Mouse (Mus musculus) naive thymus-derived CD4-positive, alpha-beta T cell, adult 2 months (primary cell): Measurements from ENCODE around the gene Aldh18a1.
A peak's percentile ranks its signal among the peaks of the same experiment; 100 is the strongest.
"Not testable (repeated sequence)": the region's sequence is repeated elsewhere in the genome, so short reads cannot be mapped to it uniquely, and the experiment has no call there.

Experiments
- DNase-seq: peaks from one replicate; pipeline ENCODE4 v3.0.0-alpha.2; 2011; ENCODE audit warnings: low read depth

Gene Aldh18a1

DNA sequence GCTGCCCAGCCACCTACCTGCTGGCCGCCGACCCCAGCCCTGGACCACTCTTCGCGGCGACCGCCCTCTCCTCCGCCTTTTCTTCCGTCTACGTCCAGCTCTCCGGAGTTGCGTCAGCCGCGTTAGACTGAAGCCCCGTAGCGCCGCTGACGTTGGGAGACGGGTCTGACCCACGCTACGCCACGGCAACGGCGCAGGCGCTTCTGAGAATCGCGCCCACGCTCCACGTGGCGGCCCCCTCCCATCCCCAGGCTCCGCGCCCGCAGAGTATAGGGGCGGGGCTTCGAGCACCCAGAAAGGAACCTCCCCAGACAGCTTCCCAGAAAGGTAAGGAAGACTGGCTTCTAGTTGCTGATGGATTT is at the start of gene Aldh18a1:
TSS of gene Aldh18a1 (minus strand) at position 171 of the 362 bp plus-strand sequence.
- DNase-seq: peak; percentile 98

DNA sequence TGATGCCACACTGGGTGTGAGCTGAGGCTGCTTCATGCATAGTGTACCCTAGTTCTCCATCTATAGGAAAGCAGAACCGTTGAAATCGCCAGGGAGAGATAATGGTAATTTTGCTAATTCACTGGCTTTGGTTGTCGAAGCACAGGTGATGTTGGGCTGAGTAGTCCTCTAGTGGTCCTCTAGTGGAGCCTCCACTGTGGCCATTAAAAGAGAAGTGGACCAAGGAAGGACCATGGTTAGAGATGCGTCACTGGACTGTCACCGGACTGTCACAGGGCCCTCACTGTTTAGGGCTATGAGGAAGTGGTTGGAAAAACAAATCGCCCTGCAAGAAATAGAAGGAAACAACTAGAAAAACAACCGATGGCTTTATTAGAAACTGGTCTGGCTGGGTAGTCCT is 49.3 kb upstream of the Aldh18a1 start:
- no peak for DNase-seq

DNA sequence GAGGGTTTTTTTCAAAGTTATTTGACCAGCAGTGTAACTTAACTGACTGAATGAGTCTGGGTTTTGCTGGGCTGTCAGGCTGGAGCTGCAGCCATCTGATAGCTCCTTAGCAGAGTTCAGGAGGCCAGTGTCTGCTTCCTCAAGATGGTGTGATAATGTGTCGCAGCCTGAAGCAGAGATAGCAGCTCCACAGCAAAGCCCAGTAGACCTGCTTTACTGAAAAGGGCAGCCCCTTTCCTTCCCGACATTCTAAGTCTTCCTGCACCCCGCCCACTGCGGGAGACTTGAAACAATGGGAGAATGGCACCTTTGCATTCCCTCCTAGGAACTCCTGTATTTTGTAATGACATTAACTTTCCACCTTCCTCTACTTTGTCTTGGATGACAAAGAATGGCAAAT is 48.8 kb upstream of the Aldh18a1 start:
- DNase-seq: no peak

DNA sequence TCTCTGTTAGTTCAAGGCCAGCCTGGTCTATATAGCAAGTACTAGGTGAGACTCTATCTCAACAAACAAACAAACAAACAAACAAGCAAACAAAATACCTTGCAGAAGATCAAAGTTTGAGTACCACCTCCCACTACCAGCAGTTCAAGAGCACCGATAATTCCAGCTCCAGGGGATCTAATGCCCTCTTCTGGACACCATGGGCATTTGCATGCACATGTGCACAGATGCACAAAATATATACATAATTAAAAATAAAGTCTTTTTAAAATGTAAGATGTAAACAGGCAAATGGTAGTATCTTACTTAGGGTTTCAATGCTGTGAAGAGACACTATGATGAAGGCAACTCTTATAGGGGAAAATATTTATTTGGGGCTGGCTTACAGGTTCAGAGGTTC is 44.9 kb upstream of the Aldh18a1 start:
- DNase-seq: no peak

DNA sequence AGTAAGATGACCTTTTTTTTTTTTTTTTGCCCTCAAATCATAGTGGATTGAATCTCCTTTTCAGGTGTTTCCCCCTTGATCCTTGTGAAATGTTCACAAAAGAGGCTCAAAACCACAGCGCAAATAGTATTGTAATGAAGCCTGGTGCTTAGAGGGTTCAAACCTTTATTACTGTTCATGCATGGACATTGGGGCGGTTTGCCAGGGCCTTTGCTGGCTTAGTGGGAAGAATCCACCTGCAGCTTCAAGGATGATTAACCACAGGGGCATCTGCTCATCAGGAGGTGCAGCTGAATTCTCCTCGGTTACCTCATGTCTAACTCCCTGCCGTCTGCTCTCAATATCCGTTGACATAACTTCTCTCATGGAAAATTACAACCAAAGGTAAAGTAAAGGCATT is 44.4 kb upstream of the Aldh18a1 start:
- no peak for DNase-seq

DNA sequence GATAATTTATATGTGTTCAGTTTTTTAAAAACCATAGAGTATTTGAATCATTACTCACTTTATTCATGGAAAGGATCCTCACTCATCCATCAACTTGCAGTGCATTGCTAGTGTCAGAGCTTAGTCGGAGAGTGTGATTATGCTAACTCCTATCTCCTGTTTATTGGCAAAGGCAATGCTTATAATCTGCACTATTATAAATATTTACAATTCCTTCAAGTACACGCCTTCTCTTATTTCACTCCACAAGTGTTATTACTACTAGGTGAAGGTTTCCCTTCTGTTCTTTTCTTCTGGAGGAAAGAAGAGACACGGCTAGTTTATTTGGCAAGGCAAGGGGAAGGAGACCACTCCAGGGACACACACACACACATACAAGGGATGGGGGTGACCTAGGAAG is 43.9 kb upstream of the Aldh18a1 start:
- no peak for DNase-seq

DNA sequence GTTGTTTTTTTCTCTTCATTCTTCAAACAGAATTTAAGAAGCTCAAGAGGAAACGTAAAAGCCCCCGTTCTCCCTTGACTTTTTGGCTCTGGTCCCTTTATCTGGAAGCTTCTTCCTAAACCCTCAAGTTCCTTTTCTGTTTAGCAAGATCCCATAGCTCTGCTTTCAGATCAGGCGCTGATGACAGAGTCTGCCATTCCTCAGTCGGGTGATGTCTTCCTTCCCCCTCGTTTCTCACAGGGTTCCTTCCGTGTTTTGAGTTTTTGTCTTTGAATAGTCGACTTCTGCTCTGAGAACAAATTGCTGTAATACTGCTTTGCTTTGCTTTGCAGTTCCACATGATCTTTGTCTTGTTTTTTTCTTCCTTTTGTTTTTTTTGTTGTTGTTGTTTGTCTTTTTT is 42.3 kb upstream of the Aldh18a1 start:
- DNase-seq: no peak

DNA sequence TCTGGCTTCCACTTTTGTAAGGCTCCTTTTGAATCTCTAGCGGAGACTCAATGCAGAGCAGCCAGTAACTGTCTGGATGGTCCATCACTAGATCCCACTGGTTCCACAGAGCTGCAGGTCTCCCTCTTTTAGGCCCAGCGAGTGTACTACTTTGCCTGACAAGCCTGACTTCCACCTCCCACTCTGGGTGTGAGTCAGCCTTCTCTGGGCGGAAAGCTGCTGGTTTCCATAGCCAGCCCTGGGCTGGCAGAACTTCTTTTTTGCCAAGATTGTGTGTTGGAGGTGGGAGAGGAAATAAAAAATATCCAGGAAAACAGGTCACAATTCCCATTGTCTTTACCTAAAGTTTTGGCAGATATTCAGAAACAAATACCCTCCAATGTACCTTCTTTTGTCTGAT is 41.8 kb upstream of the Aldh18a1 start:
- no peak for DNase-seq

DNA sequence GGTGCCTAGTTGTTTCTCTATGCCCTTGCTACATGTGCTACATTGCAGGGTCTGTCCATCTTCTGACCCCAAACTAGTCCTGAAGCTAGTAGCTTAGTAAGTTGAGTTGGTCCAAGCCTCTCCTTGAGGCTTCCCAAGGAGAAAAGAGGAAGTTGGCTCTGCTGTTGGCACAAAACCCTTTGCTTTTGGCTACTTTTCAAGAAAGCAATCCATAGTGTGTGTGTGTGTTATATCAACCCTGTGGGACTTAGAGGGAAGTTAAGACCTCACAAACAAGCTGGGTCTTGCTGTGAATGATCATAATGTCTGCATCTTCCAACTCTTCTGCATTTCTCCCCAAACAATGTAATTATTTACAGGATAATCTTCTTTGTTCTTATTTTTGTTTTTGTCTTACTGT is 40.7 kb upstream of the Aldh18a1 start:
- DNase-seq: no peak

DNA sequence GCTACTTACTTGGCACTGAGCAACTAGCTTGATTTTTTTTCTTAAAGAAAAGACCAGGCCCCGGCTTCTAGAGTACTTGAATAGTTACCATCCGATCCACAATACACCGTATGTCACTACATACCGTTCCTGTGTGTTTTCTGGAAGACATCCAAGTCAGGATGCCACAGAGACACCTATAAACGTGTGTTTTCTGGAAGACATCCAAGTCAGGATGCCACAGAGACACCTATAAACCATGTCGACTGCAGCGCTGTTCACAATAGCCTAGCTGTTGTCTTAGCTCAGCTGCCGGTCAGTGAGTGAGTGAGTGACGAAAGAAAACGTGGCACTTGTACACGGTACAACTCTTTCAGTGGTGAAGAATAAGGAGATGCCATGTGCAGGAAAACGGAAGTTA is 37.7 kb upstream of the Aldh18a1 start:
- no peak for DNase-seq

DNA sequence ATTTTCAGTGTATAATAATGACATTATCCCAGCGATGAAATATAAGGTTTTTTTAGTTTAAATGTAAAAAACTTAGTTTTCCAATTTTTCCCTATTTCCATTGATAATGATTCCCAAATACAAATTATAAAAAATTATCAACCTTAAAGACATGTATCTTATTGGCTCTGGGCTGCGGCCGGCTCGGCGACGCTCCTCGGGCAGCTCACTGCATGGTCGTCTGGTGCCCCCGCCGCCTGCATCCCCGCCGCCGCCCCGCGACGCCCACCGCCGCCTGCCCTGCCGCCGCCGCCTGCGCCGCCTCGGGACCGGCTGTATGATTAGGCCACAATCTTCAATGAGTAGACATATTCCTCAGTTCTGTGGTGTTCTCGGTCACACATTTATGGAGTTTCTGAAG is 33.4 kb upstream of the Aldh18a1 start:
- not testable (repeated sequence) for DNase-seq

DNA sequence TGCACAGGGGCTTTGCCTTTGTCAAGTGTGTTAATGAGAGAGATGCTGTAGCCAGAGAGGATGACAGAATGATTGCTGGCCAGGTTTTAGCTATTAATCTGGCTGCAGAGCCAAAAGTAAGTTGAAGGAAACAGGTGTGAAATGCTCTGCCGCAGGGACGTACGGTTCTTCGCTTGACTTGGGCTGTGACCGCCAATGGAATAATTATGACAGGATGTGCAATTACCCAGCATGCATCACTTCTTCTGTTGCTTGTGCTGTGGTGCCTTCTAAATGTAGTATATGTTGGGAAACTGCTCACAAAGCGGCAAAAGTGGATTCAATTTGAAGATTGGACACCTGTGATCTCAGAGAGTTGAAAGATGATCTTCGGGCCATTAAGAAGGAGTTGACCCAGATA is 27.8 kb upstream of the Aldh18a1 start:
- peak; percentile 76 for DNase-seq

DNA sequence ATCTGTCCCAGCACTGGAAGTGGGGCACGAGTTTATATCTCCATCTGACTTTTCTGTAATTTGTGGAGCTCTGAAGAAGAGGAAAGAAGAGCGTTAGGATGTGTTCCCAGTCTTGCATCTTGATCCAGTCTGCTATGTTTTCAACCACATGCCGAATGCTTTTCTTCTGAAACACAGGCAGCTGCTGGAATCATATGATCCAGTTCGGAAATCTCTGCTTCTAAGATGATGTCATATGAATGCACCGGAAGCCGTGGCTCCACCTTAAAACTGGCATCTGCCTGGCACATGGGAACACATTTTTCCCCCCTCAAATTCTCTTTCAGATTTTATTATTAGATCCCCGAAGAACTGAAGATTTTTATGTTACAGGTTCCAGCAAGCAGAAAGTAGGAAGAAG is 26.5 kb upstream of the Aldh18a1 start:
- no peak for DNase-seq

DNA sequence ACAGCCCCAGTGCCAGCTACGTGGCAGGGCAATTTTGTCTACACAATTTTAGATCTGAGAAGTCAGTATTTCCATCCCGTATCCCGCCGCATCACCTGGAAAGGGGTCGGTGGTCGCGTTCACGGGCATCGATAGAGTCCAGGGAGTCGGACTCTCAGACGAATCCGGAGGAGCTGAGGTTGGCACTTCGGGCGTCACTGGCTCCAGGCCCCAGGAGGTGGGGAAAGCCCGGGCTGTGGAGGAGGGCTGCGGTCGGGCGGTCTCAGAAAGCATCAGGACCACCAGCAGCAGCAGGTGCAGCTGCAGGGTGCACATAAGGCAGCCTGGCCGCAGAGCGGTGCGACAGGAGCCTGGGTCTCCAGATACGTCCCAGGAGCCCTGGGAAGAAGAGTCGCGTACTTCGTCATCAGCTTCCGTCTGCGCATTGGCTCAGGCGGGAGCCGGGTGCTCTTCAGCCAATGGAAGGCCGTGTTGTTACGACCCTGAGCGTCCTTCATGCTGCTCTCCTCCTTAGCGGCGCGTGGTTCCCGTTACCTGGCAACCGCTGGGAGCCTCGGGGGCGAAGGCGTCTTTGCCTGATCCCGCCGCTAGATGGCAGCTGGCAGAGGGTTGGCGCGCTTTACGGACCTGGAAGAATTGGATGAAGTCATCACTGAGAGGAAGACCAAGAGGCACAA is 23.7 kb upstream of the Aldh18a1 start, which contains the start of the genes Tctn3 and Entpd1:
TSS of gene Tctn3 (minus strand) at position 404 of the 677 bp plus-strand sequence.
TSS of gene Entpd1 (plus strand) at position 537 of the 677 bp plus-strand sequence.
- DNase-seq: peak; percentile 98

DNA sequence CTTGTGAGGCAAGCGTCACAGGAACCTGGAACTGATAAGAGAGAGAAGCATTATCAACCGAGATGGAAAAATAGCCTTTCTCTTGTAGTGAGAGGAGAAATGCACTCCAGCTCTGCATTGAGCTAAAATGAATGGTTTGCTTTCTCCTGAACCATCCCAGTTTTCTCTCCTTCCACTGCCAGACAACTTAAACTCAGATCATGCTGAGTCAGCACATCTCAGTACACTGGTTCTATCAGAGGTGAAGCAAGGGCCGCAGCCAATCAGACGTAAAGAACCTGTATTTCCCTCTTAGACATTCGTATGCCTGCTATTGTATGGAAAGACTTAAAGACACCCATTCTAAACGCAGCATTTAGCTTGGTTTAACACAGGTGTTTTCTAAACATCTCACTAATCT is 19.4 kb upstream of the Aldh18a1 start:
- DNase-seq: no peak

DNA sequence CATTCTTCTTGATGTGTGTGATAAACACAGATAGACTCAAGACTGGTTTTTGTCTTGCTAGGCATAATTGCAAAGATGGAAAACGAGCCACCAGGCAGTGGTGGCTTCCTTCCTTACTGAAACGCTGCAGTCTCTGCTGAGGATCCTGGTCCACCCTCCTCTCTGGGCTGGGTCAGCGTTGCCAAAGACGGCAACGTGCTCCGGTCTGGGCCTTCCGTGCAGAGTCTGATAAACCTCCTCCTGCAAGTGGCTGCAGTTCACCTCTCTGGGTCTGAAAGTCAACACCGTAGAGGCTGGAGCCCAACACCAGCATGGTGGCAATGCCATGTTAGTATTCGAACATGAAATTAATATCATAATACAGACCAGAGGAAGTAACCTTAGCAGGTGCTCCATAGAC is 16.9 kb upstream of the Aldh18a1 start:
- no peak for DNase-seq

DNA sequence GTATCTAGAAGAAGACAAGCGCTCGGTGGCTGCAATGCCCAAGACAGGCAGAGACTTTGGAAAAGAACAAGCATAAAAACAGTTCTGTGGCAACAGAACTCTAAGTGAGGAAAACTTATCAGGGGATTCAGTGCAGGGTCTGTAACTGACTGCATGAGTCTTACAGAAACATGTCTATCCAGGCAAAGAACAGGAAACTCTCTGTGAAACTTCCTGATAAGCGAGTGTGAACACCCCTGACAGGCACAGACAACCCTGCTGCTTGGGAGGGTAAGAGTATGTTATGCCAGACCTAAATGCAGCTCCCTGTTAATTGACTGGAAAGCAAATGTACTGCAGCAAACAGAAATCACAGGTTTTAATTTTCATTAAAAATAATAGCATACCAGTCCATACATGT is 13.6 kb upstream of the Aldh18a1 start:
- DNase-seq: no peak

DNA sequence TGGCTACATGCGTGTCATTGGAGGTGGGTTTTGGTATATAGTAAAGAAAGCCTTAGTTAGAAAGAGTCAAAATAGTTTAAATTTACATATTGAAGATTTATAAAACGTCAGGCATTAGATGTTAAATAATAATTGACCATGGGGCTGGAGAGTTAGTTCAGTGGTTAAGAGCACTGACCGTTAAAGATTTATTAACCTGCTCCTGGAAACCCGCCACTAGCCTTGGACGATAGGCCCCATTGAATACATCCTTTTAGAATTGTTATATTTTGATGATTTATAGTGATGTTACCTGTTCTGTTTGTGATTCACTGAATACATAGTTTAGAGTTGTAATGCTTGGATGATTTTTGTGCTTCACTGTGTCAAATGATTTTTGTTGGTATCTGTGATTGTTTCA is 12.6 kb upstream of the Aldh18a1 start:
- not testable (repeated sequence) for DNase-seq

DNA sequence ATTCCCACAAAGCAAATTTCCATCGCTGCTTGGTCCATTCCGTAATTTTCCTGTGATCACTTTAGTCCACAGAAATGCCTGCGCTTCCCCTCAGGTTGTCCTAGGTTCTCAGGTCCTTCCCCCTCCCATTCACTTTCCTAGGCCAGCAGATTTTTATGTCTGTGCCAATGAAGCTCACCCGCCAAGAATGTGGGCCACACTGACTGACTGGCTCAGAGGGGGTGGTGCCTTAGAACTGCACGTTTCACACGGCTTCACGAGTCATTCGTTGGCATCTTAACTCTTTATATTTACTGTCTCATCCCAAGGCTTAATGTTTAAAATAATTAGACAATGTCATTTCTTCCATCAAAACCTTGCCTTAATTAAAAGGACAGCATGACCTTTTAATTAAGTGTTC is 7.6 kb upstream of the Aldh18a1 start:
- DNase-seq: no peak

DNA sequence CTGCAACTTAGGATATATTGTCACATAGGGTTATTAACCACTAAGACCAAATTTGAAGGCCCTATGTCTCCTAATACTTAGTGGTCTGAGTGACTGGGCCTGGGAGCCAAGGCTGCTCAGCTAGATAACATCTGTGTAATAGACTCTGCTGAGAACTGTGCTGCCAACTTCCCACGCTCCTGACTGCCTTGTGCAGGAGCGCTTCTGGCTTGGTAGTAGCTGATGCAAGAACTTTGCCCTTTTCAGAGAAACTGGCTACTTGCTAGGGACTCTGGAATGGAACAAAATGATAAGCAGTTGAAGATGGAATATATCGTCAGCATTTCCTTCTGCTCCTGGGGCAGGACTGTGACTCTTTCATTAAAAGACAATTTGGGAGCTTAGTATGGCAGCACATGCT is 7.0 kb upstream of the Aldh18a1 start:
- DNase-seq: no peak

DNA sequence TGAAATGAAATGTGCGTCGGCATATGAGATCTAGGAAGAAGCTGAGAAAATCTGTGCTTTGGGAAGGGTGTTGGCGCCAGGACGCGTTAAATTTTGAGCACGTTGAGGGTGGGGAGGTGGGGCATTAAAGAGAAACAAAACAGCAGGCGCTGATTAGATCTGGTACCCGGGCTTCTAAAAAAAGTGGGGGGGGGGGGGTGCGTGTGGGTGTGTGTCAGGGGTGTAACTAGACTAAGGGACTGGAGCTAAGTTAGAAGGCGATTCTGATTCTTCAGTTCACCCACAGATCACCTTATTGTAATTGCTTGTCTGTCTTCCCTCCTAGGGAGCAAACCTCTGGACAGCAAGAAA is 1.2 kb upstream of the Aldh18a1 start:
- DNase-seq: no peak

DNA sequence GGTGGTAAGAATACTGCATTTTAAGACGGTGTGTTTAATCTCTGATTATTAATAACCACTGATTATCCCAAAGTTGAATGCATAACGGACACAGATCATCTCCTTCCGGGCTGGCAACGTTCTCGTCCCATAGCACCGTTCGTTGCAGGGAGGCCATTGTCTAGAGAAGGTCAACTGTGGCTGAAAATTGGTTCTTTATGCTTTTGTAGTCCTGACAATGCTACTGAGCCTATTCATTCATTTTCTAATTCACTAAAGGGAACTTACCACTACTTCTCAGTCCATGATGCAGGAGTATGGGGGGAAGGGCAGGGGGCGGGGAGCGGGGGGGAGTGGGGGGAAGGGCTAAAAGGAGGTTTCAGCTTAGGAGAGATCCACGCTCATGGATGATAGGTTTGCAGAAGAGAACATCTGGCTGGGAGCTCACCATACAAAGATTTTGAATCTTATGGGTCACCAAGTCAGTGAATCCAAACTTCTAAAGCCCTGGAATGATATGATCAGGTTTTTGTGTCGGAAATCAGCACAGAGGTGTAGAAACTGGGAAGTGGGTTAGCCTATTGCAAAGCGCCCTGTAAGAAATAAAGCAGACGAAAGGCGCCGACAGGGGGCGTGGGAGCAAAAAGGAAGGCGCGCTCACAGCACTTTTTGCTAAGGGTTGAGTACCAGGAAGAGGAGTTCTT is 725 bp upstream of the Aldh18a1 start:
- peak; percentile 97 for DNase-seq

DNA sequence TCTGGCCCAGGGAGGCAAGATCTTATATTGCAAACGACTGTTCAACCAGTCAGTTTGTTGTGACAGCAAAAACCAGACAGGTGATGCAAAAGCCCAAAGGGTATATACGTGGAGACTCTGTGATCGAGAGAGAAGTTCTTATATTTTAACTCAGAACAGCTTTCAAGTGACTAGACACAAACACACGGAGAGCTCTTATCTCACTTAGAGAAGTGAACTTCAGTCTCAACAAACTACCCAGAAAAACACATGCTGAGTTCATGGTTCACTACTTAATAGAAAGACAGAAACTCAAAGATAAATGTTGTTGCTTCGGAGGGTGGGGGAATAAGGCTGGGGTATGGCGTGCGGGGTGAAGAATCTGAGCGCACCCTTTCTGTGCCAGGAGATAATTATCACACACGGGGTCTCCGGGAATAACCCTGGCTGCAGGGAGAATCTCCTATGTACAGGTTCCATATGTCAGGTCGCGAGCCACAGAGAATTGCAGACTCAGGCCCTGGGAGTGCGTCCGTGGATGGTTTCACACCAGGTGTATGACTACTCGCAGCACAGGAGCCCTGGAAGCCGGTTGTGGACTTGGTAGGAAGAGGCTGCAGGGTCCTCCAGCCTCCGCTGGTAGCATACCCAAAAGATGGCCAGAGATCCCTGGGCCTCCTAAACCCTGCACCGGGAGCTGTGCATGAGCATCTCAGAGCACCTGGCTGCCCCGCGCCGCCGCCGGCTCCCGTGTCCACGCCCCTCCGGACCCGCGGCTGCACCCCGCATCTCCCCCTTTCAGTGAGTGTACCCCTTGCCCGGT is 571 bp downstream of the Aldh18a1 start:
- peak; percentile 28 for DNase-seq
